Mouse (Mus musculus): Measurements from ENCODE around the gene Hdx. TPM values are rescaled to one million over a fixed set of nuclear protein-coding genes. Genes with fewer than 3 reads are reported as not detected.

The Hdx gene
- total RNA-seq (2014; rRNA removed) (2.2 and 4.2 TPM in 2 replicates), polyA plus RNA-seq (2015; fragmentation: Nextera tagmentation; extraction: Ambion mirVana) (0.93 and 1.0 TPM in 2 replicates)

- Histone ChIP-seq H3K27me3 (ENCODE audit: insufficient read depth, low read length) (no peaks in the 10 kb centered on the region), H3K9me3 (ENCODE audit: low read length) (no peaks in the 10 kb centered on the region), H3K36me3 (ENCODE audit: insufficient read depth, low read length) (no peaks in the 10 kb centered on the region), H3K4me2 (ENCODE audit: low read depth, low read length, poor library complexity, severe bottlenecking) (peak within 1 kb of the TSS; percentile 51), H3K4me3 (ENCODE audit: low read depth, low read length) (peak within 1 kb of the TSS; percentile 50), H3K4me1 (ENCODE audit: insufficient read depth, low read length) (no peaks in the 10 kb centered on the region), H3K27ac (ENCODE audit: low read depth, low read length) (peak within 1 kb of the TSS; percentile 76), H3K9ac (replicated peaks; ENCODE audit: low read length, poor library complexity, severe bottlenecking) (peak within 1 kb of the TSS; percentile 63)
- 16% methylated on average over 26 of the region's 26 CpGs for WGBS
- DNase-seq (ENCODE audit: low spot score) (peak; percentile 89), ATAC-seq (ENCODE audit: low FRiP score) (peak; percentile 97)
- TF ChIP-seq CTCF (IDR thresholded peaks at IDR 0.05) = peak; percentile 33; the same call in 1 of the 2 replicates
Measured at GRCm38 (mm10) chrX:111696356-111697282, at the start of gene Hdx. Gene Hdx (minus strand): TSS chrX:111697079.

GRCm38 (mm10) chrX:111685665-111686064, 11.2 kb downstream of the Hdx start:
- Histone ChIP-seq H3K4me3 (ENCODE audit: low read depth, low read length) (no peak overlapping the region), H3K27me3 (ENCODE audit: insufficient read depth, low read length) (no peaks in the 10 kb centered on the region), H3K4me1 (ENCODE audit: insufficient read depth, low read length) (no peaks in the 10 kb centered on the region), H3K36me3 (ENCODE audit: insufficient read depth, low read length) (no peaks in the 10 kb centered on the region), H3K4me2 (ENCODE audit: low read depth, low read length, poor library complexity, severe bottlenecking) (no peak overlapping the region), H3K9ac (replicated peaks; ENCODE audit: low read length, poor library complexity, severe bottlenecking) (no peak overlapping the region), H3K9me3 (ENCODE audit: low read length) (no peaks in the 10 kb centered on the region), H3K27ac (ENCODE audit: low read depth, low read length) (no peak overlapping the region)
- peak; percentile 30 for TF ChIP-seq CTCF (IDR thresholded peaks at IDR 0.05)
- ATAC-seq (ENCODE audit: low FRiP score) (no peak), DNase-seq (ENCODE audit: low spot score) (peak; percentile 1)
- WGBS = 70% methylated on average over 3 of the region's 3 CpGs

GRCm38 (mm10) chrX:111671685-111672084, 25.2 kb downstream of the Hdx start:
- H3K4me3 ChIP-seq (ENCODE audit: low read depth, low read length) = no peak overlapping the region
- ATAC-seq (ENCODE audit: low FRiP score) = no peak
- no peak overlapping the region for H3K27ac ChIP-seq (ENCODE audit: low read depth, low read length)
- no peaks in the 10 kb centered on the region for H3K9me3 ChIP-seq (ENCODE audit: low read length)
- H3K4me1 ChIP-seq (ENCODE audit: insufficient read depth, low read length) = no peaks in the 10 kb centered on the region
- no peak for DNase-seq (ENCODE audit: low spot score)
- H3K27me3 ChIP-seq (ENCODE audit: insufficient read depth, low read length) = no peaks in the 10 kb centered on the region
- H3K4me2 ChIP-seq (ENCODE audit: low read depth, low read length, poor library complexity, severe bottlenecking) = no peak overlapping the region
- no peak overlapping the region for H3K9ac ChIP-seq (replicated peaks; ENCODE audit: low read length, poor library complexity, severe bottlenecking)
- WGBS = 46% methylated on average over 3 of the region's 3 CpGs
- H3K36me3 ChIP-seq (ENCODE audit: insufficient read depth, low read length) = no peaks in the 10 kb centered on the region
- TF ChIP-seq CTCF (IDR thresholded peaks at IDR 0.05) = no peak

- H3K27me3 ChIP-seq (ENCODE audit: insufficient read depth, low read length) = no peaks in the 10 kb centered on the region
- H3K4me1 ChIP-seq (ENCODE audit: insufficient read depth, low read length) = no peaks in the 10 kb centered on the region
- H3K27ac ChIP-seq (ENCODE audit: low read depth, low read length) = no peak overlapping the region
- DNase-seq (ENCODE audit: low spot score) (peak; percentile 60), ATAC-seq (ENCODE audit: low FRiP score) (no peak)
- H3K4me3 ChIP-seq (ENCODE audit: low read depth, low read length) = no peak overlapping the region
- 76% methylated on average over 5 of the region's 5 CpGs for WGBS
- no peak overlapping the region for H3K9ac ChIP-seq (replicated peaks; ENCODE audit: low read length, poor library complexity, severe bottlenecking)
- H3K4me2 ChIP-seq (ENCODE audit: low read depth, low read length, poor library complexity, severe bottlenecking) = no peak overlapping the region
- TF ChIP-seq CTCF (IDR thresholded peaks at IDR 0.05) = no peak
- no peaks in the 10 kb centered on the region for H3K36me3 ChIP-seq (ENCODE audit: insufficient read depth, low read length)
- H3K9me3 ChIP-seq (ENCODE audit: low read length) = no peaks in the 10 kb centered on the region
Measured at GRCm38 (mm10) chrX:111660381-111660780, 36.5 kb downstream of the Hdx start.

GRCm38 (mm10) chrX:111658671-111659070, 38.2 kb downstream of the Hdx start:
- 85% methylated on average over 4 of the region's 4 CpGs for whole genome bisulfite sequencing
- no peak for DNase-seq (ENCODE audit: low spot score)
- no peak overlapping the region for H3K9ac ChIP-seq (replicated peaks; ENCODE audit: low read length, poor library complexity, severe bottlenecking)

GRCm38 (mm10) chrX:111644945-111645344, 51.9 kb downstream of the Hdx start:
- TF ChIP-seq CTCF (IDR thresholded peaks at IDR 0.05) = no peak
- ATAC-seq (ENCODE audit: low FRiP score) (no peak), DNase-seq (ENCODE audit: low spot score) (no peak)
- WGBS = 87% methylated on average over 4 of the region's 4 CpGs
- Histone ChIP-seq H3K36me3 (ENCODE audit: insufficient read depth, low read length) (no peaks in the 10 kb centered on the region), H3K4me3 (ENCODE audit: low read depth, low read length) (no peak overlapping the region), H3K27me3 (ENCODE audit: insufficient read depth, low read length) (no peaks in the 10 kb centered on the region), H3K9me3 (ENCODE audit: low read length) (no peaks in the 10 kb centered on the region), H3K27ac (ENCODE audit: low read depth, low read length) (no peak overlapping the region), H3K4me1 (ENCODE audit: insufficient read depth, low read length) (no peaks in the 10 kb centered on the region), H3K9ac (replicated peaks; ENCODE audit: low read length, poor library complexity, severe bottlenecking) (no peak overlapping the region), H3K4me2 (ENCODE audit: low read depth, low read length, poor library complexity, severe bottlenecking) (no peak overlapping the region)

More at GRCm38 (mm10) chrX:111658671-111659070, 38.2 kb downstream of the Hdx start:
- no peaks in the 10 kb centered on the region for H3K4me1 ChIP-seq (ENCODE audit: insufficient read depth, low read length)
- no peak overlapping the region for H3K4me2 ChIP-seq (ENCODE audit: low read depth, low read length, poor library complexity, severe bottlenecking)
- H3K36me3 ChIP-seq (ENCODE audit: insufficient read depth, low read length) = no peaks in the 10 kb centered on the region
- ATAC-seq (ENCODE audit: low FRiP score) = no peak
- H3K9me3 ChIP-seq (ENCODE audit: low read length) = no peaks in the 10 kb centered on the region
- no peak overlapping the region for H3K4me3 ChIP-seq (ENCODE audit: low read depth, low read length)
- no peaks in the 10 kb centered on the region for H3K27me3 ChIP-seq (ENCODE audit: insufficient read depth, low read length)
- no peak overlapping the region for H3K27ac ChIP-seq (ENCODE audit: low read depth, low read length)
- no peak for TF ChIP-seq CTCF (IDR thresholded peaks at IDR 0.05)
